Mouse (Mus musculus) layer of hippocampus, adult 11-12 months (tissue): Measurements from ENCODE around the gene Nup210l.
"Not testable (repeated sequence)": the region's sequence is repeated elsewhere in the genome, so short reads cannot be mapped to it uniquely, and the experiment has no call there.

Experiments used
- DNase-seq: peaks from one replicate; pipeline ENCODE4 v3.0.0; 2022; ENCODE audit warnings: low spot score

The Nup210l gene

GRCm38 (mm10) chr3:90222941-90223340 is 119.0 kb downstream of the Nup210l start:
- no peak for DNase-seq

- DNase-seq: no peak
Observed at GRCm38 (mm10) chr3:90224331-90224730, 120.4 kb downstream of the Nup210l start.

- no peak for DNase-seq
Observed at GRCm38 (mm10) chr3:90231075-90231474, 127.1 kb downstream of the Nup210l start.

GRCm38 (mm10) chr3:90231507-90232333 is 127.8 kb downstream of the Nup210l start, which contains the start of gene Jtb:
Gene Jtb (plus strand): TSS chr3:90231597.
- DNase-seq: peak; percentile 96

- DNase-seq: no peak
Observed at GRCm38 (mm10) chr3:90241251-90241650, 137.3 kb downstream of the Nup210l start.

GRCm38 (mm10) chr3:90241669-90242358 is 137.9 kb downstream of the Nup210l start:
- no peak for DNase-seq

- no peak for DNase-seq
Observed at GRCm38 (mm10) chr3:90242984-90243775, 139.2 kb downstream of the Nup210l start, which contains the start of gene Creb3l4. Gene Creb3l4 (minus strand): TSS chr3:90243512.

- DNase-seq: no peak
Observed at GRCm38 (mm10) chr3:90245406-90245805, 141.5 kb downstream of the Nup210l start.

GRCm38 (mm10) chr3:90247630-90247959 is 143.7 kb downstream of the Nup210l start:
- no peak for DNase-seq

- DNase-seq: peak; percentile 95
Observed at GRCm38 (mm10) chr3:90247960-90248745, 144.2 kb downstream of the Nup210l start, which contains the start of gene Slc39a1. Gene Slc39a1 (plus strand): TSS chr3:90248172.

GRCm38 (mm10) chr3:90248746-90249100 is 144.8 kb downstream of the Nup210l start:
- DNase-seq: no peak

- no peak for DNase-seq
Observed at GRCm38 (mm10) chr3:90250791-90251190, 146.9 kb downstream of the Nup210l start.

GRCm38 (mm10) chr3:90251731-90252226 is 147.8 kb downstream of the Nup210l start:
- not testable (repeated sequence) for DNase-seq

GRCm38 (mm10) chr3:90252659-90253058 is 148.7 kb downstream of the Nup210l start:
- not testable (repeated sequence) for DNase-seq

GRCm38 (mm10) chr3:90253174-90253573 is 149.2 kb downstream of the Nup210l start:
- DNase-seq: not testable (repeated sequence)

- peak; percentile 97 for DNase-seq
Observed at GRCm38 (mm10) chr3:90253653-90254418, 149.9 kb downstream of the Nup210l start, which contains the start of gene Crtc2. Gene Crtc2 (plus strand): TSS chr3:90254163.

GRCm38 (mm10) chr3:90254419-90255193 is 150.7 kb downstream of the Nup210l start:
- DNase-seq: no peak

GRCm38 (mm10) chr3:90255194-90255565 is 151.2 kb downstream of the Nup210l start:
- no peak for DNase-seq

- DNase-seq: no peak
Observed at GRCm38 (mm10) chr3:90255784-90256353, 151.9 kb downstream of the Nup210l start.
